Mouse (Mus musculus): ENCODE measurements around the gene Dlg2. TPM values are rescaled to one million over a fixed set of nuclear protein-coding genes. Genes with fewer than 3 reads are reported as not detected.

The Dlg2 gene
- polyA plus RNA-seq, 1 experiment from 2014 or later, result 3.8 TPM

GRCm38 (mm10) chr7:91785871-91786270 is 1309.4 kb downstream of the Dlg2 start:
- Histone ChIP-seq H3K9me3 (no peaks in the 10 kb centered on the region), H3K4me3 (no peak overlapping the region), H3K36me3 (no peaks in the 10 kb centered on the region), H3K27me3 (ENCODE audit: insufficient read depth, poor library complexity, severe bottlenecking) (no peaks in the 10 kb centered on the region), H3K27ac (no peak overlapping the region), H3K4me1 (no peaks in the 10 kb centered on the region)
- DNase-seq (ENCODE audit: low spot score), result no peak
- 80% methylated on average over 3 of the region's 3 CpGs for WGBS

GRCm38 (mm10) chr7:91790949-91791564 is 1314.6 kb downstream of the Dlg2 start:
- H3K27me3 ChIP-seq (ENCODE audit: insufficient read depth, poor library complexity, severe bottlenecking), result no peaks in the 10 kb centered on the region
- no peaks in the 10 kb centered on the region for H3K4me1 ChIP-seq
- H3K36me3 ChIP-seq, result no peaks in the 10 kb centered on the region
- H3K4me3 ChIP-seq, result no peak overlapping the region
- WGBS, result 73% methylated on average over 4 of the region's 4 CpGs
- no peak overlapping the region for H3K27ac ChIP-seq
- no peaks in the 10 kb centered on the region for H3K9me3 ChIP-seq
- DNase-seq (ENCODE audit: low spot score), result no peak

GRCm38 (mm10) chr7:91806632-91807031 is 1330.2 kb downstream of the Dlg2 start:
- Histone ChIP-seq H3K4me3 (no peak overlapping the region), H3K27me3 (ENCODE audit: insufficient read depth, poor library complexity, severe bottlenecking) (no peaks in the 10 kb centered on the region), H3K36me3 (no peaks in the 10 kb centered on the region), H3K27ac (no peak overlapping the region), H3K9me3 (no peaks in the 10 kb centered on the region), H3K4me1 (no peaks in the 10 kb centered on the region)
- DNase-seq (ENCODE audit: low spot score), result no peak
- WGBS, result 63% methylated on average over 4 of the region's 4 CpGs

- Histone ChIP-seq H3K9me3 (no peaks in the 10 kb centered on the region), H3K4me3 (no peak overlapping the region), H3K4me1 (no peaks in the 10 kb centered on the region), H3K27me3 (ENCODE audit: insufficient read depth, poor library complexity, severe bottlenecking) (no peaks in the 10 kb centered on the region), H3K27ac (no peak overlapping the region), H3K36me3 (no peaks in the 10 kb centered on the region)
- 78% methylated on average over 2 of the region's 2 CpGs for WGBS
- no peak for DNase-seq (ENCODE audit: low spot score)
These were observed 1334.3 kb downstream of the Dlg2 start for GRCm38 (mm10) chr7:91810774-91811173.

- Histone ChIP-seq H3K36me3 (no peaks in the 10 kb centered on the region), H3K4me1 (no peaks in the 10 kb centered on the region), H3K27ac (no peak overlapping the region), H3K27me3 (ENCODE audit: insufficient read depth, poor library complexity, severe bottlenecking) (no peaks in the 10 kb centered on the region), H3K4me3 (no peak overlapping the region), H3K9me3 (no peaks in the 10 kb centered on the region)
- DNase-seq (ENCODE audit: low spot score), result no peak
- WGBS, result 67% methylated on average over 1 of the region's 1 CpGs
These were observed 1341.5 kb downstream of the Dlg2 start for GRCm38 (mm10) chr7:91818004-91818403.

- Histone ChIP-seq H3K9me3 (no peaks in the 10 kb centered on the region), H3K27ac (no peak overlapping the region), H3K27me3 (ENCODE audit: insufficient read depth, poor library complexity, severe bottlenecking) (no peaks in the 10 kb centered on the region), H3K36me3 (no peaks in the 10 kb centered on the region), H3K4me3 (no peak overlapping the region), H3K4me1 (no peaks in the 10 kb centered on the region)
- DNase-seq (ENCODE audit: low spot score), result no peak
- WGBS, result 70% methylated on average over 5 of the region's 5 CpGs
These were observed 1355.7 kb downstream of the Dlg2 start for GRCm38 (mm10) chr7:91832207-91832606.

- Histone ChIP-seq H3K27ac (no peak overlapping the region), H3K9me3 (no peaks in the 10 kb centered on the region), H3K4me1 (0 out of 2 replicates have a peak, but pooled peaks cover 6% of the 10 kb centered on the region), H3K27me3 (ENCODE audit: insufficient read depth, poor library complexity, severe bottlenecking) (no peaks in the 10 kb centered on the region), H3K4me3 (no peak overlapping the region), H3K36me3 (no peaks in the 10 kb centered on the region)
- no peak for DNase-seq (ENCODE audit: low spot score)
- 5% methylated on average over 1 of the region's 1 CpGs for WGBS
These were observed 1369.3 kb downstream of the Dlg2 start for GRCm38 (mm10) chr7:91845723-91846122.

- H3K4me1 ChIP-seq, result 0 out of 2 replicates have a peak, but pooled peaks cover 6% of the 10 kb centered on the region
- no peaks in the 10 kb centered on the region for H3K27me3 ChIP-seq (ENCODE audit: insufficient read depth, poor library complexity, severe bottlenecking)
- no peaks in the 10 kb centered on the region for H3K9me3 ChIP-seq
- DNase-seq (ENCODE audit: low spot score), result no peak
- no peak overlapping the region for H3K27ac ChIP-seq
- H3K4me3 ChIP-seq, result no peak overlapping the region
- no peaks in the 10 kb centered on the region for H3K36me3 ChIP-seq
These were observed 1372.9 kb downstream of the Dlg2 start for GRCm38 (mm10) chr7:91849364-91849763.

- no peaks in the 10 kb centered on the region for H3K27me3 ChIP-seq (ENCODE audit: insufficient read depth, poor library complexity, severe bottlenecking)
- DNase-seq (ENCODE audit: low spot score), result no peak
- 58% methylated on average over 4 of the region's 4 CpGs for WGBS
- H3K9me3 ChIP-seq, result no peaks in the 10 kb centered on the region
- no peak overlapping the region for H3K4me3 ChIP-seq
- no peak overlapping the region for H3K27ac ChIP-seq
- no peaks in the 10 kb centered on the region for H3K4me1 ChIP-seq
- H3K36me3 ChIP-seq, result no peaks in the 10 kb centered on the region
These were observed 1377.2 kb downstream of the Dlg2 start for GRCm38 (mm10) chr7:91853653-91854052.

GRCm38 (mm10) chr7:91856931-91857330 is 1380.5 kb downstream of the Dlg2 start:
- Histone ChIP-seq H3K9me3 (no peaks in the 10 kb centered on the region), H3K4me3 (no peak overlapping the region), H3K36me3 (no peaks in the 10 kb centered on the region), H3K27me3 (ENCODE audit: insufficient read depth, poor library complexity, severe bottlenecking) (no peaks in the 10 kb centered on the region), H3K27ac (no peak overlapping the region), H3K4me1 (no peaks in the 10 kb centered on the region)
- 83% methylated on average over 2 of the region's 2 CpGs for WGBS
- no peak for DNase-seq (ENCODE audit: low spot score)

GRCm38 (mm10) chr7:91862806-91863531 is 1386.5 kb downstream of the Dlg2 start:
- Histone ChIP-seq H3K4me1 (no peaks in the 10 kb centered on the region), H3K27ac (no peak overlapping the region), H3K36me3 (no peaks in the 10 kb centered on the region), H3K27me3 (ENCODE audit: insufficient read depth, poor library complexity, severe bottlenecking) (no peaks in the 10 kb centered on the region), H3K4me3 (no peak overlapping the region), H3K9me3 (no peaks in the 10 kb centered on the region)
- no peak for DNase-seq (ENCODE audit: low spot score)
- 76% methylated on average over 5 of the region's 5 CpGs for WGBS

GRCm38 (mm10) chr7:91868919-91869318 is 1392.4 kb downstream of the Dlg2 start:
- H3K4me3 ChIP-seq, result no peak overlapping the region
- H3K9me3 ChIP-seq, result no peaks in the 10 kb centered on the region
- no peak overlapping the region for H3K27ac ChIP-seq
- H3K27me3 ChIP-seq (ENCODE audit: insufficient read depth, poor library complexity, severe bottlenecking), result no peaks in the 10 kb centered on the region
- H3K4me1 ChIP-seq, result no peaks in the 10 kb centered on the region
- WGBS, result 73% methylated on average over 1 of the region's 1 CpGs
- no peaks in the 10 kb centered on the region for H3K36me3 ChIP-seq
- DNase-seq (ENCODE audit: low spot score), result no peak

GRCm38 (mm10) chr7:91876831-91877230 is 1400.4 kb downstream of the Dlg2 start:
- Histone ChIP-seq H3K27me3 (ENCODE audit: insufficient read depth, poor library complexity, severe bottlenecking) (no peaks in the 10 kb centered on the region), H3K4me1 (no peaks in the 10 kb centered on the region), H3K36me3 (no peaks in the 10 kb centered on the region), H3K9me3 (no peaks in the 10 kb centered on the region), H3K27ac (no peak overlapping the region), H3K4me3 (no peak overlapping the region)
- no peak for DNase-seq (ENCODE audit: low spot score)
- 60% methylated on average over 1 of the region's 1 CpGs for WGBS
